Mouse (Mus musculus): ENCODE results near the gene Ifna7. TPM values are rescaled to one million over a fixed set of nuclear protein-coding genes. Genes with fewer than 3 reads are reported as not detected.

Ifna7 gene
- polyA plus RNA-seq, 1 experiment from 2014 or later, result not detected

DNA sequence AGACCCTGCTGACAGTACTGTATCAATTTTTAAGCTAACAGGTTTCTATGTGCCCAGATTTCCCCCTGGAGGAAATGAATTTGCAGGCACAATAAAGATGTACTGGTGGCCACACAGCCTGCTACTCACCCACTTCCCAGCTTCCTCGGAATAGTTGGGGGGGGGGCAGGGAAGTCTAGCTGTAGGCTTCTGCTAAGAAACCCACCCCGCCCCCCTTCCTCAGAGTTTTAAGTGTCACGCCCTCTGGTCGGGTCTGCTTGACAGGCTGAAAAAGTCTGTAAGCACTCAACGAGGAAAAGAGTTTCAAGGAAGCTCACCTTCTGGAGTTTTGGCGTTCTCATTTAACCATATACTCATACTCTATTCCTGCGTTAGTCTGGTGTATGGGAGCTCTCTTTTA, 47.3 kb downstream of the Ifna7 start:
- Histone ChIP-seq H3K27ac (ENCODE audit: low read depth) (no peak overlapping the region), H3K4me2 (ENCODE audit: low read depth, low read length) (no peak overlapping the region), H3K9me3 (ENCODE audit: low read length) (no peaks in the 10 kb centered on the region), H3K36me3 (replicated peaks; ENCODE audit: insufficient read depth, low read length) (no peaks in the 10 kb centered on the region), H3K4me1 (ENCODE audit: insufficient read depth) (peaks cover 10% of the 10 kb centered on the region), H3K27me3 (ENCODE audit: insufficient read depth, low read length) (no peaks in the 10 kb centered on the region), H3K4me3 (ENCODE audit: low read depth, low read length) (no peak overlapping the region), H3K9ac (replicated peaks) (no peak overlapping the region)
- TF ChIP-seq EP300 (IDR thresholded peaks at IDR 0.05; ENCODE audit: low read depth) (no peak), CTCF (IDR thresholded peaks at IDR 0.05; ENCODE audit: low read depth) (no peak)
- WGBS (ENCODE audit: insufficient replicate concordance), result 24% methylated on average over 7 of the region's 7 CpGs
- no peak for DNase-seq
- no peak for ATAC-seq

DNA sequence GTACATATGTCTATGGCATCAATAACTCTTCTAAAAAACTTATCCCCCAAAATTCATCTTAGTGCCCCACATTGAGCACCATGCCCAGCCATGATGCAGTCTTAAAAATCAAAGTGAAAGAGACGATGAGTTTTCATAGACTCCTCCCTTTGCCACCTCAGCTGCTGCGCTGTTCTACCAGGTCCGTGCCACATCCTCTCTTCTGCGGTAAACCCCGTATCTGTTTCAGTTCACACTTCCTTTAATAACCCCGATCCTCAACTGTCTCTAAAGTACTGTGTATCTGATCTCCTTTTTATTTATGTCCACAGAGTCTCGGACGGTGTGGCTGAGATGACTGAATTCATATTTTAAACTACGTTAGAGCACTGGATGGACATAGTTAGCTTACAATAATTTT, 48.6 kb downstream of the Ifna7 start:
- H3K27ac ChIP-seq (ENCODE audit: low read depth), result peak overlapping the region; percentile 64
- TF ChIP-seq CTCF (IDR thresholded peaks at IDR 0.05; ENCODE audit: low read depth) (no peak), EP300 (IDR thresholded peaks at IDR 0.05; ENCODE audit: low read depth) (peak; percentile 58)
- ATAC-seq, result peak; percentile 43
- DNase-seq, result no peak
- H3K4me2 ChIP-seq (ENCODE audit: low read depth, low read length), result peak overlapping the region; percentile 55
- no peak overlapping the region for H3K9ac ChIP-seq (replicated peaks)
- H3K4me1 ChIP-seq (ENCODE audit: insufficient read depth), result peaks cover 12% of the 10 kb centered on the region
- H3K27me3 ChIP-seq (ENCODE audit: insufficient read depth, low read length), result no peaks in the 10 kb centered on the region
- H3K9me3 ChIP-seq (ENCODE audit: low read length), result no peaks in the 10 kb centered on the region
- no peaks in the 10 kb centered on the region for H3K36me3 ChIP-seq (replicated peaks; ENCODE audit: insufficient read depth, low read length)
- WGBS (ENCODE audit: insufficient replicate concordance), result 18% methylated on average over 9 of the region's 9 CpGs
- peak overlapping the region; percentile 19; the same call in 1 of the 2 replicates for H3K4me3 ChIP-seq (ENCODE audit: low read depth, low read length)

DNA sequence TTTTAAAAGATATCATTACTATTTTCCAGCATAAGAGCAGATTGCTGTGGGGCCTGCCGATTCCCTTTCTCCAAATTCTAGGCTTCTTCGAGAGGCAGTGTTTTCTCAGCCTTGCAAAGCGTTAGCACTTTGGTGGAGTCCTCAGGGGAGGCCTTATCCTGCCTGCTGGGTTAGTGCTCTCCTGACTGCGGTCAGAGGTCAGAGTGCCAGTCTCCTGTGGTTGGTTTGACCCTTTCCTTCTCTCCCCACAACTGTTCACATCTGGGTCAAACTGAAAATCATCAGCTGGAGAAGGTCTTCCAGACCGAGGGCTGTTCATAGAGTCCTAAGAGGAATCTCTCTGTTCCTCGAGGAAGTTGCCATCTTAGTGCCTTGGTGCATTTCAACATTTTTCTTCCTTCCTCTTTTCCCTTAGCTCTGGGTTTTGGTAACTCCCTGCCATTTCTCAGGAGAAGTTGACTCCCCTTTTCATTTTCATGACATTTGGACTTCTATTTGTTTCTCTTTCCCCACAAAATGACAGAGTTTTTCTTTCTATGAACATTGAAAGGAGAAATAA, 49.1 kb downstream of the Ifna7 start:
- H3K27ac ChIP-seq (ENCODE audit: low read depth), result peak overlapping the region; percentile 64
- peaks cover 12% of the 10 kb centered on the region for H3K4me1 ChIP-seq (ENCODE audit: insufficient read depth)
- H3K9me3 ChIP-seq (ENCODE audit: low read length), result no peaks in the 10 kb centered on the region
- DNase-seq (no peak), ATAC-seq (no peak)
- no peaks in the 10 kb centered on the region for H3K36me3 ChIP-seq (replicated peaks; ENCODE audit: insufficient read depth, low read length)
- H3K9ac ChIP-seq (replicated peaks), result no peak overlapping the region
- peak overlapping the region; percentile 55 for H3K4me2 ChIP-seq (ENCODE audit: low read depth, low read length)
- no peaks in the 10 kb centered on the region for H3K27me3 ChIP-seq (ENCODE audit: insufficient read depth, low read length)
- WGBS (ENCODE audit: insufficient replicate concordance), result 16% methylated on average over 6 of the region's 6 CpGs
- H3K4me3 ChIP-seq (ENCODE audit: low read depth, low read length), result peak overlapping the region; percentile 19; the same call in 1 of the 2 replicates
- no peak for TF ChIP-seq EP300 (IDR thresholded peaks at IDR 0.05; ENCODE audit: low read depth)
- TF ChIP-seq CTCF (IDR thresholded peaks at IDR 0.05; ENCODE audit: low read depth), result no peak

Other genes starting within 250 kb of the Ifna7 start
- not detected in 2 replicates for gene Ifna14, start 244.4 kb upstream of the Ifna7 start, polyA plus RNA-seq (2015; fragmentation: Nextera tagmentation; extraction: Ambion mirVana)
- gene Ifna9, start 223.8 kb upstream of the Ifna7 start, polyA plus RNA-seq (2015; fragmentation: Nextera tagmentation; extraction: Ambion mirVana), result not detected in 2 replicates
- not detected in 2 replicates for gene Ifna12, start 212.9 kb upstream of the Ifna7 start, polyA plus RNA-seq (2015; fragmentation: Nextera tagmentation; extraction: Ambion mirVana)
- not detected in 2 replicates for gene C87499, start 181.8 kb upstream of the Ifna7 start, polyA plus RNA-seq (2015; fragmentation: Nextera tagmentation; extraction: Ambion mirVana)
- gene Ifna13, start 171.8 kb upstream of the Ifna7 start, polyA plus RNA-seq (2015; fragmentation: Nextera tagmentation; extraction: Ambion mirVana), result not detected in 2 replicates
- not detected in 2 replicates for gene Ifna16, start 139.3 kb upstream of the Ifna7 start, polyA plus RNA-seq (2015; fragmentation: Nextera tagmentation; extraction: Ambion mirVana)
- not detected in 2 replicates for gene Ifna2, start 132.3 kb upstream of the Ifna7 start, polyA plus RNA-seq (2015; fragmentation: Nextera tagmentation; extraction: Ambion mirVana)
- not detected in 2 replicates for gene Ifnab, start 124.9 kb upstream of the Ifna7 start, polyA plus RNA-seq (2015; fragmentation: Nextera tagmentation; extraction: Ambion mirVana)
- gene Gm26566, start 94.4 kb upstream of the Ifna7 start, polyA plus RNA-seq (2015; fragmentation: Nextera tagmentation; extraction: Ambion mirVana), result 0.15 and 0.22 TPM in 2 replicates
- gene Klhl9, start 93.8 kb upstream of the Ifna7 start, polyA plus RNA-seq (2015; fragmentation: Nextera tagmentation; extraction: Ambion mirVana), result 18.6 and 20.1 TPM in 2 replicates
- not detected in 2 replicates for gene Gm13271, start 61.4 kb upstream of the Ifna7 start, polyA plus RNA-seq (2015; fragmentation: Nextera tagmentation; extraction: Ambion mirVana)
- 0.13 TPM in 1 of 2 replicates, not detected in the other for gene Gm13283, start 56.1 kb upstream of the Ifna7 start, polyA plus RNA-seq (2015; fragmentation: Nextera tagmentation; extraction: Ambion mirVana)
- not detected in 2 replicates for gene Gm13290, start 42.4 kb upstream of the Ifna7 start, polyA plus RNA-seq (2015; fragmentation: Nextera tagmentation; extraction: Ambion mirVana)
- gene Gm13289, start 39.3 kb upstream of the Ifna7 start, polyA plus RNA-seq (2015; fragmentation: Nextera tagmentation; extraction: Ambion mirVana), result not detected in 2 replicates
- not detected in 2 replicates for gene Gm13272, start 36.4 kb upstream of the Ifna7 start, polyA plus RNA-seq (2015; fragmentation: Nextera tagmentation; extraction: Ambion mirVana)
- not detected in 2 replicates for gene Ifnz, start 34.1 kb upstream of the Ifna7 start, polyA plus RNA-seq (2015; fragmentation: Nextera tagmentation; extraction: Ambion mirVana)
- not detected in 2 replicates for gene Gm13276, start 30.5 kb upstream of the Ifna7 start, polyA plus RNA-seq (2015; fragmentation: Nextera tagmentation; extraction: Ambion mirVana)
- gene Gm13277, start 27.6 kb upstream of the Ifna7 start, polyA plus RNA-seq (2015; fragmentation: Nextera tagmentation; extraction: Ambion mirVana), result not detected in 2 replicates
- gene Gm13278, start 24.7 kb upstream of the Ifna7 start, polyA plus RNA-seq (2015; fragmentation: Nextera tagmentation; extraction: Ambion mirVana), result not detected in 2 replicates
- gene Gm13275, start 21.7 kb upstream of the Ifna7 start, polyA plus RNA-seq (2015; fragmentation: Nextera tagmentation; extraction: Ambion mirVana), result not detected in 2 replicates
- gene Gm13279, start 18.8 kb upstream of the Ifna7 start, polyA plus RNA-seq (2015; fragmentation: Nextera tagmentation; extraction: Ambion mirVana), result not detected in 2 replicates
- gene Gm13285, start 16.6 kb upstream of the Ifna7 start, polyA plus RNA-seq (2015; fragmentation: Nextera tagmentation; extraction: Ambion mirVana), result 0.17 and 0.25 TPM in 2 replicates
- not detected in 2 replicates for gene Gm13287, start 13.0 kb upstream of the Ifna7 start, polyA plus RNA-seq (2015; fragmentation: Nextera tagmentation; extraction: Ambion mirVana)
- not detected in 2 replicates for gene Gm13288, start 10.7 kb upstream of the Ifna7 start, polyA plus RNA-seq (2015; fragmentation: Nextera tagmentation; extraction: Ambion mirVana)
- not detected in 2 replicates for gene Ifna11, start 3.7 kb downstream of the Ifna7 start, polyA plus RNA-seq (2015; fragmentation: Nextera tagmentation; extraction: Ambion mirVana)
- not detected in 2 replicates for gene Ifna6, start 11.2 kb downstream of the Ifna7 start, polyA plus RNA-seq (2015; fragmentation: Nextera tagmentation; extraction: Ambion mirVana)
- gene Ifna5, start 19.3 kb downstream of the Ifna7 start, polyA plus RNA-seq (2015; fragmentation: Nextera tagmentation; extraction: Ambion mirVana), result not detected in 2 replicates
- gene Ifna4, start 25.6 kb downstream of the Ifna7 start, polyA plus RNA-seq (2015; fragmentation: Nextera tagmentation; extraction: Ambion mirVana), result not detected in 2 replicates
- not detected in 2 replicates for gene Ifna1, start 33.9 kb downstream of the Ifna7 start, polyA plus RNA-seq (2015; fragmentation: Nextera tagmentation; extraction: Ambion mirVana)
- gene Ifne, start 64.0 kb downstream of the Ifna7 start, polyA plus RNA-seq (2015; fragmentation: Nextera tagmentation; extraction: Ambion mirVana), result not detected in 2 replicates